Mouse (Mus musculus): Measurements from ENCODE around the gene Fbxl14. TPM values are rescaled to one million over a fixed set of nuclear protein-coding genes. Genes with fewer than 3 reads are reported as not detected.

Fbxl14 gene
- polyA plus RNA-seq, 1 experiment: 37.9 TPM

- H3K9ac ChIP-seq (ENCODE audit: low read depth, poor library complexity, severe bottlenecking): no peak overlapping the region
- TF ChIP-seq CTCF (IDR thresholded peaks at IDR 0.05; ENCODE audit: low read depth, low read length) (no peak), POLR2A (IDR thresholded peaks at IDR 0.05; ENCODE audit: insufficient read depth, low read length) (no peak), EP300 (IDR thresholded peaks at IDR 0.05; ENCODE audit: insufficient read depth, low read depth, low read length) (no peak)
- H3K36me3 ChIP-seq (ENCODE audit: control insufficient read depth, insufficient read depth, low read length, poor library complexity, severe bottlenecking): no peaks in the 10 kb centered on the region
- no peaks in the 10 kb centered on the region for H3K9me3 ChIP-seq (replicated peaks; ENCODE audit: control insufficient read depth, insufficient read depth, low read length, poor library complexity, severe bottlenecking)
- H3K27me3 ChIP-seq (ENCODE audit: control insufficient read depth, insufficient read depth, low read length, poor library complexity, severe bottlenecking): no peaks in the 10 kb centered on the region
- H3K4me3 ChIP-seq (ENCODE audit: low read depth, low read length): no peak overlapping the region
- H3K27ac ChIP-seq (ENCODE audit: insufficient read depth, low read length): no peak overlapping the region
- no peaks in the 10 kb centered on the region for H3K4me1 ChIP-seq (ENCODE audit: control insufficient read depth, insufficient read depth, low read length)
Observed at GRCm38 (mm10) chr6:119487619-119488018, 8.2 kb downstream of the Fbxl14 start.

- no peaks in the 10 kb centered on the region for H3K9me3 ChIP-seq (replicated peaks; ENCODE audit: control insufficient read depth, insufficient read depth, low read length, poor library complexity, severe bottlenecking)
- no peaks in the 10 kb centered on the region for H3K27me3 ChIP-seq (ENCODE audit: control insufficient read depth, insufficient read depth, low read length, poor library complexity, severe bottlenecking)
- no peak overlapping the region for H3K27ac ChIP-seq (ENCODE audit: insufficient read depth, low read length)
- H3K4me3 ChIP-seq (ENCODE audit: low read depth, low read length): no peak overlapping the region
- H3K4me1 ChIP-seq (ENCODE audit: control insufficient read depth, insufficient read depth, low read length): no peaks in the 10 kb centered on the region
- H3K36me3 ChIP-seq (ENCODE audit: control insufficient read depth, insufficient read depth, low read length, poor library complexity, severe bottlenecking): no peaks in the 10 kb centered on the region
- no peak for TF ChIP-seq POLR2A (IDR thresholded peaks at IDR 0.05; ENCODE audit: insufficient read depth, low read length)
- no peak for TF ChIP-seq EP300 (IDR thresholded peaks at IDR 0.05; ENCODE audit: insufficient read depth, low read depth, low read length)
- peak; percentile 77 for TF ChIP-seq CTCF (IDR thresholded peaks at IDR 0.05; ENCODE audit: low read depth, low read length)
- no peak overlapping the region for H3K9ac ChIP-seq (ENCODE audit: low read depth, poor library complexity, severe bottlenecking)
Observed at GRCm38 (mm10) chr6:119489765-119490164, 10.3 kb downstream of the Fbxl14 start.

- TF ChIP-seq CTCF (IDR thresholded peaks at IDR 0.05; ENCODE audit: low read depth, low read length): no peak
- TF ChIP-seq EP300 (IDR thresholded peaks at IDR 0.05; ENCODE audit: insufficient read depth, low read depth, low read length): no peak
- no peak for TF ChIP-seq POLR2A (IDR thresholded peaks at IDR 0.05; ENCODE audit: insufficient read depth, low read length)
- H3K36me3 ChIP-seq (ENCODE audit: control insufficient read depth, insufficient read depth, low read length, poor library complexity, severe bottlenecking): no peaks in the 10 kb centered on the region
- no peaks in the 10 kb centered on the region for H3K4me1 ChIP-seq (ENCODE audit: control insufficient read depth, insufficient read depth, low read length)
- no peak overlapping the region for H3K27ac ChIP-seq (ENCODE audit: insufficient read depth, low read length)
- H3K4me3 ChIP-seq (ENCODE audit: low read depth, low read length): no peak overlapping the region
- no peak overlapping the region for H3K9ac ChIP-seq (ENCODE audit: low read depth, poor library complexity, severe bottlenecking)
- no peaks in the 10 kb centered on the region for H3K27me3 ChIP-seq (ENCODE audit: control insufficient read depth, insufficient read depth, low read length, poor library complexity, severe bottlenecking)
- H3K9me3 ChIP-seq (replicated peaks; ENCODE audit: control insufficient read depth, insufficient read depth, low read length, poor library complexity, severe bottlenecking): no peaks in the 10 kb centered on the region
Observed at GRCm38 (mm10) chr6:119490549-119490948, 11.1 kb downstream of the Fbxl14 start.

- H3K27ac ChIP-seq (ENCODE audit: insufficient read depth, low read length): no peak overlapping the region
- no peaks in the 10 kb centered on the region for H3K36me3 ChIP-seq (ENCODE audit: control insufficient read depth, insufficient read depth, low read length, poor library complexity, severe bottlenecking)
- H3K27me3 ChIP-seq (ENCODE audit: control insufficient read depth, insufficient read depth, low read length, poor library complexity, severe bottlenecking): no peaks in the 10 kb centered on the region
- no peaks in the 10 kb centered on the region for H3K4me1 ChIP-seq (ENCODE audit: control insufficient read depth, insufficient read depth, low read length)
- no peak overlapping the region for H3K4me3 ChIP-seq (ENCODE audit: low read depth, low read length)
- no peak for TF ChIP-seq POLR2A (IDR thresholded peaks at IDR 0.05; ENCODE audit: insufficient read depth, low read length)
- no peak for TF ChIP-seq EP300 (IDR thresholded peaks at IDR 0.05; ENCODE audit: insufficient read depth, low read depth, low read length)
- TF ChIP-seq CTCF (IDR thresholded peaks at IDR 0.05; ENCODE audit: low read depth, low read length): no peak
- no peak overlapping the region for H3K9ac ChIP-seq (ENCODE audit: low read depth, poor library complexity, severe bottlenecking)
- no peaks in the 10 kb centered on the region for H3K9me3 ChIP-seq (replicated peaks; ENCODE audit: control insufficient read depth, insufficient read depth, low read length, poor library complexity, severe bottlenecking)
Observed at GRCm38 (mm10) chr6:119491006-119491405, 11.5 kb downstream of the Fbxl14 start.

GRCm38 (mm10) chr6:119491997-119492629 lies 12.6 kb downstream of the Fbxl14 start:
- H3K27ac ChIP-seq (ENCODE audit: insufficient read depth, low read length): no peak overlapping the region
- no peak overlapping the region for H3K9ac ChIP-seq (ENCODE audit: low read depth, poor library complexity, severe bottlenecking)
- H3K4me3 ChIP-seq (ENCODE audit: low read depth, low read length): no peak overlapping the region
- H3K27me3 ChIP-seq (ENCODE audit: control insufficient read depth, insufficient read depth, low read length, poor library complexity, severe bottlenecking): no peaks in the 10 kb centered on the region
- no peaks in the 10 kb centered on the region for H3K9me3 ChIP-seq (replicated peaks; ENCODE audit: control insufficient read depth, insufficient read depth, low read length, poor library complexity, severe bottlenecking)
- H3K36me3 ChIP-seq (ENCODE audit: control insufficient read depth, insufficient read depth, low read length, poor library complexity, severe bottlenecking): no peaks in the 10 kb centered on the region
- no peaks in the 10 kb centered on the region for H3K4me1 ChIP-seq (ENCODE audit: control insufficient read depth, insufficient read depth, low read length)
- no peak for TF ChIP-seq POLR2A (IDR thresholded peaks at IDR 0.05; ENCODE audit: insufficient read depth, low read length)
- TF ChIP-seq EP300 (IDR thresholded peaks at IDR 0.05; ENCODE audit: insufficient read depth, low read depth, low read length): no peak
- no peak for TF ChIP-seq CTCF (IDR thresholded peaks at IDR 0.05; ENCODE audit: low read depth, low read length)

GRCm38 (mm10) chr6:119492630-119493014 lies 13.2 kb downstream of the Fbxl14 start:
- H3K27ac ChIP-seq (ENCODE audit: insufficient read depth, low read length): no peak overlapping the region
- no peaks in the 10 kb centered on the region for H3K4me1 ChIP-seq (ENCODE audit: control insufficient read depth, insufficient read depth, low read length)

More at GRCm38 (mm10) chr6:119492630-119493014, 13.2 kb downstream of the Fbxl14 start:
- H3K9ac ChIP-seq (ENCODE audit: low read depth, poor library complexity, severe bottlenecking): no peak overlapping the region
- no peaks in the 10 kb centered on the region for H3K9me3 ChIP-seq (replicated peaks; ENCODE audit: control insufficient read depth, insufficient read depth, low read length, poor library complexity, severe bottlenecking)
- no peaks in the 10 kb centered on the region for H3K27me3 ChIP-seq (ENCODE audit: control insufficient read depth, insufficient read depth, low read length, poor library complexity, severe bottlenecking)
- H3K4me3 ChIP-seq (ENCODE audit: low read depth, low read length): no peak overlapping the region
- H3K36me3 ChIP-seq (ENCODE audit: control insufficient read depth, insufficient read depth, low read length, poor library complexity, severe bottlenecking): no peaks in the 10 kb centered on the region
- no peak for TF ChIP-seq EP300 (IDR thresholded peaks at IDR 0.05; ENCODE audit: insufficient read depth, low read depth, low read length)
- TF ChIP-seq POLR2A (IDR thresholded peaks at IDR 0.05; ENCODE audit: insufficient read depth, low read length): no peak
- TF ChIP-seq CTCF (IDR thresholded peaks at IDR 0.05; ENCODE audit: low read depth, low read length): no peak
